Mouse (Mus musculus) kidney, embryonic 14.5 days (tissue): ENCODE measurements around the gene Cux1. TPM values are rescaled to one million over a fixed set of nuclear protein-coding genes. Genes with fewer than 3 reads are reported as not detected.

Source experiments
- ATAC-seq: fragments of 200-750 bp; cut with Nextera tagmentation; 2 replicates; pipeline ENCODE4 v1.8.0; 2017; ENCODE audit warnings: moderate number of reproducible peaks, mild to moderate bottlenecking, moderate TSS enrichment, moderate library complexity; ENCODE audit not compliant: low FRiP score, low TSS enrichment
- H3K27ac ChIP-seq: fragments of 300-500 bp; sonication (generic); 2 replicates; pipeline ENCODE4 v1.5.1; 2014; ENCODE audit warnings: low read depth, mild to moderate bottlenecking, low read length, moderate library complexity, mixed read lengths
- H3K27me3 ChIP-seq: fragments of 300-500 bp; sonication (generic); 2 replicates; pipeline ENCODE4 v1.6.1; 2014; ENCODE audit warnings: mild to moderate bottlenecking, low read length; ENCODE audit not compliant: control insufficient read depth, insufficient read depth
- H3K36me3 ChIP-seq: fragments of 300-500 bp; sonication (generic); 2 replicates; pipeline ENCODE4 v1.6.1; 2014; ENCODE audit warnings: low read length, mixed read lengths; ENCODE audit not compliant: control insufficient read depth, insufficient read depth
- H3K4me1 ChIP-seq: fragments of 300-500 bp; sonication (generic); 2 replicates; pipeline ENCODE4 v1.6.1; 2014; ENCODE audit warnings: low read length, mixed read lengths; ENCODE audit not compliant: control insufficient read depth, insufficient read depth
- H3K4me2 ChIP-seq: fragments of 300-500 bp; sonication (generic); replicated peaks from 2 replicates; pipeline ENCODE4 v1.6.1; 2014; ENCODE audit warnings: low read depth, mild to moderate bottlenecking, low read length
- H3K4me3 ChIP-seq: fragments of 300-500 bp; sonication (generic); 2 replicates; pipeline ENCODE4 v1.5.1; 2014; ENCODE audit warnings: mild to moderate bottlenecking, low read length
- H3K9ac ChIP-seq: fragments of 300-500 bp; sonication (generic); 2 replicates; pipeline ENCODE4 v1.6.1; 2014; ENCODE audit warnings: low read depth, mild to moderate bottlenecking, low read length, moderate library complexity
- H3K9me3 ChIP-seq: fragments of 300-500 bp; sonication (generic); 2 replicates; pipeline ENCODE4 v1.6.1; 2016; ENCODE audit warnings: low read length; ENCODE audit not compliant: control insufficient read depth
- WGBS: fragments of 180-500 bp; shearing (Covaris S2); extraction: QIAGEN DNeasy Blood & Tissue Kit; methylation state at CpG from one replicate; pipeline ENCODE4 v1.1.7; 2014; 5-methylcytosine and 5-hydroxymethylcytosine counted together
- polyA plus RNA-seq: library from polyadenylated mRNA; unstranded; fragments of >200 nt; fragmentation: Nextera tagmentation; extraction: Ambion mirVana; gene quantifications from 2 replicates; pipeline ENCODE4 v1.2.1, GENCODE M21; 2014

Gene Cux1
- polyA plus RNA-seq, 1 experiment from 2014 or later, result 105 TPM

GRCm38 (mm10) chr5:136589002-136589401 is 21.7 kb upstream of the Cux1 start:
- H3K4me1 ChIP-seq, result peaks cover 7% of the 10 kb centered on the region; the same call in 1 of the 2 replicates
- WGBS, result 27% methylated on average over 2 of the region's 2 CpGs
- H3K4me2 ChIP-seq, result no peak overlapping the region
- H3K36me3 ChIP-seq, result no peaks in the 10 kb centered on the region
- no peak overlapping the region for H3K27ac ChIP-seq
- no peak overlapping the region for H3K9ac ChIP-seq
- H3K4me3 ChIP-seq, result no peak overlapping the region
- no peak for ATAC-seq
- H3K27me3 ChIP-seq, result no peaks in the 10 kb centered on the region
- no peaks in the 10 kb centered on the region for H3K9me3 ChIP-seq

GRCm38 (mm10) chr5:136588471-136588870 is 21.2 kb upstream of the Cux1 start:
- WGBS, result 57% methylated on average over 3 of the region's 3 CpGs
- H3K4me3 ChIP-seq, result no peak overlapping the region
- ATAC-seq, result no peak
- no peak overlapping the region for H3K9ac ChIP-seq
- no peaks in the 10 kb centered on the region for H3K9me3 ChIP-seq
- H3K36me3 ChIP-seq, result no peaks in the 10 kb centered on the region
- no peaks in the 10 kb centered on the region for H3K27me3 ChIP-seq
- no peak overlapping the region for H3K27ac ChIP-seq
- H3K4me1 ChIP-seq, result peaks cover 7% of the 10 kb centered on the region; the same call in 1 of the 2 replicates
- no peak overlapping the region for H3K4me2 ChIP-seq

GRCm38 (mm10) chr5:136584676-136585285 is 17.5 kb upstream of the Cux1 start:
- Histone ChIP-seq H3K9ac (no peak overlapping the region), H3K4me3 (no peak overlapping the region), H3K4me1 (peaks cover 20% of the 10 kb centered on the region), H3K27ac (0 out of 2 replicates have a peak overlapping the region, but pooled peaks have one; percentile 20), H3K36me3 (no peaks in the 10 kb centered on the region), H3K4me2 (no peak overlapping the region), H3K9me3 (no peaks in the 10 kb centered on the region), H3K27me3 (no peaks in the 10 kb centered on the region)
- 8% methylated on average over 4 of the region's 4 CpGs for WGBS
- 0 out of 2 replicates have a peak, but pooled peaks have one; percentile 14 for ATAC-seq

- no peak for ATAC-seq
- Histone ChIP-seq H3K4me2 (no peak overlapping the region), H3K9me3 (no peaks in the 10 kb centered on the region), H3K4me3 (no peak overlapping the region), H3K9ac (no peak overlapping the region), H3K27ac (no peak overlapping the region), H3K4me1 (peaks cover 20% of the 10 kb centered on the region), H3K36me3 (no peaks in the 10 kb centered on the region), H3K27me3 (no peaks in the 10 kb centered on the region)
- WGBS, result 76% methylated on average over 4 of the region's 4 CpGs
These were observed 16.6 kb upstream of the Cux1 start for GRCm38 (mm10) chr5:136583666-136584464.

GRCm38 (mm10) chr5:136583256-136583655 is 16.0 kb upstream of the Cux1 start:
- H3K27ac ChIP-seq, result no peak overlapping the region
- no peak overlapping the region for H3K4me2 ChIP-seq
- H3K4me3 ChIP-seq, result no peak overlapping the region
- no peaks in the 10 kb centered on the region for H3K9me3 ChIP-seq
- no peaks in the 10 kb centered on the region for H3K27me3 ChIP-seq
- peaks cover 20% of the 10 kb centered on the region for H3K4me1 ChIP-seq
- WGBS, result 90% methylated on average over 2 of the region's 2 CpGs
- no peak overlapping the region for H3K9ac ChIP-seq
- no peak for ATAC-seq
- H3K36me3 ChIP-seq, result no peaks in the 10 kb centered on the region

- Histone ChIP-seq H3K4me1 (peaks cover 20% of the 10 kb centered on the region), H3K27me3 (no peaks in the 10 kb centered on the region), H3K4me2 (peak overlapping the region; percentile 47), H3K36me3 (no peaks in the 10 kb centered on the region), H3K4me3 (peak overlapping the region; percentile 27; the same call in 1 of the 2 replicates), H3K9me3 (no peaks in the 10 kb centered on the region), H3K27ac (peak overlapping the region; percentile 14; the same call in 1 of the 2 replicates), H3K9ac (no peak overlapping the region)
- WGBS, result 2% methylated on average over 12 of the region's 12 CpGs
- peak; percentile 14; the same call in 1 of the 2 replicates for ATAC-seq
These were observed 14.9 kb upstream of the Cux1 start for GRCm38 (mm10) chr5:136582201-136582600.

GRCm38 (mm10) chr5:136581625-136582024 is 14.3 kb upstream of the Cux1 start:
- ATAC-seq, result peak; percentile 76
- H3K27me3 ChIP-seq, result no peaks in the 10 kb centered on the region

GRCm38 (mm10) chr5:136581166-136581565 is 13.9 kb upstream of the Cux1 start:
- ATAC-seq, result peak; percentile 75
- Histone ChIP-seq H3K27me3 (no peaks in the 10 kb centered on the region), H3K4me1 (peaks cover 20% of the 10 kb centered on the region), H3K9ac (no peak overlapping the region), H3K27ac (peak overlapping the region; percentile 63; the same call in 1 of the 2 replicates), H3K9me3 (no peaks in the 10 kb centered on the region), H3K36me3 (no peaks in the 10 kb centered on the region), H3K4me3 (peak overlapping the region; percentile 27), H3K4me2 (peak overlapping the region; percentile 47)
- WGBS, result 4% methylated on average over 9 of the region's 9 CpGs

More at GRCm38 (mm10) chr5:136581625-136582024, 14.3 kb upstream of the Cux1 start:
- 1% methylated on average over 13 of the region's 13 CpGs for WGBS
- H3K9me3 ChIP-seq, result no peaks in the 10 kb centered on the region
- H3K27ac ChIP-seq, result peak overlapping the region; percentile 63; the same call in 1 of the 2 replicates
- no peaks in the 10 kb centered on the region for H3K36me3 ChIP-seq
- peak overlapping the region; percentile 27 for H3K4me3 ChIP-seq
- H3K4me1 ChIP-seq, result peaks cover 20% of the 10 kb centered on the region
- no peak overlapping the region for H3K9ac ChIP-seq
- peak overlapping the region; percentile 47 for H3K4me2 ChIP-seq

GRCm38 (mm10) chr5:136578201-136578600 is 10.9 kb upstream of the Cux1 start:
- 58% methylated on average over 10 of the region's 10 CpGs for WGBS

More at GRCm38 (mm10) chr5:136578201-136578600, 10.9 kb upstream of the Cux1 start:
- H3K4me3 ChIP-seq, result no peak overlapping the region
- H3K27me3 ChIP-seq, result no peaks in the 10 kb centered on the region
- H3K9me3 ChIP-seq, result no peaks in the 10 kb centered on the region
- no peak overlapping the region for H3K9ac ChIP-seq
- H3K4me1 ChIP-seq, result peaks cover 13% of the 10 kb centered on the region
- H3K4me2 ChIP-seq, result no peak overlapping the region
- ATAC-seq, result no peak
- no peak overlapping the region for H3K27ac ChIP-seq
- H3K36me3 ChIP-seq, result no peaks in the 10 kb centered on the region
